Mouse (Mus musculus): ENCODE results near the gene Erich2. TPM values are rescaled to one million over a fixed set of nuclear protein-coding genes. Genes with fewer than 3 reads are reported as not detected.

Gene Erich2
- not detected for polyA plus RNA-seq (2017; shearing (Covaris generic))

GRCm38 (mm10) chr2:70508496-70508895 lies at the start of gene Erich2:
Gene Erich2, plus strand, starts transcription at chr2:70508819.

DNA sequence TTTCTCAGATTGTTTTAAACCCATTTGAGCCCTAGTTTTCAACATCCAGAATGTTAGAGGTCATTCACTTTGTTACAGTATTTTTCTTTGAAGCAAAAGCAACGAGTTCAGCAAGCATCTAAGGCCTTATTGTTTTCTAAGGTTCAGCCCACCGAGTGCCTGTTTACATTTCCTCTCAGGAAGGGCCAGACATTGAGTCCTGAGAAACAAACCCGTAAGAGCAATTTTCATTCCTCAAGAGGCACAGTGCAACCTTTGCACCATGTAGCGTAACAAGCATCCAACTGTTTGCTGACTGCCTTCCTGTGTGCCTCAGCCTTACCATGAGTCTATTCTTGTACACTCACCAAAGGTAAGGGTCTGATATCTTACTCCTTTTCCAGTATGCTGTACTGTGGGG lies 44.2 kb downstream of the Erich2 start, which contains the start of gene Gad1:
Gene Gad1 (plus strand): TSS at position 301 of the 400 bp plus-strand sequence.

Other genes starting within 250 kb of the Erich2 start
- gene Sp5, start 33.9 kb upstream of the Erich2 start, polyA plus RNA-seq (2017; shearing (Covaris generic)), result not detected
- gene Gad1, start 44.3 kb downstream of the Erich2 start, polyA plus RNA-seq (2017; shearing (Covaris generic)), result not detected
- gene Gorasp2, start 152.8 kb downstream of the Erich2 start, polyA plus RNA-seq (2017; shearing (Covaris generic)), result 118 TPM
- 14.7 TPM for gene Gm26558, start 153.3 kb downstream of the Erich2 start, polyA plus RNA-seq (2017; shearing (Covaris generic))

Measured in naive thymus-derived CD4-positive, alpha-beta T cell, adult 5 months (primary cell).